Mouse (Mus musculus): ENCODE results near the gene Angpt4.

- TF ChIP-seq EP300 (IDR thresholded peaks at IDR 0.05; ENCODE audit: low read depth) = no peak
- no peak for TF ChIP-seq CTCF (IDR thresholded peaks at IDR 0.05; ENCODE audit: low read depth)
These were observed 51.5 kb downstream of the Angpt4 start for GRCm38 (mm10) chr2:151962474-151962873.

Measured in heart, postnatal 0 days (tissue).